Mouse (Mus musculus) heart, postnatal 0 days (tissue): ENCODE data around the gene Pola1. TPM values are rescaled to one million over a fixed set of nuclear protein-coding genes. Genes with fewer than 3 reads are reported as not detected.

Experiments used
- ATAC-seq: fragments of 200-750 bp; cut with Nextera tagmentation; 2 replicates; pipeline ENCODE4 v1.8.0; 2017; ENCODE audit warnings: low read depth, moderate number of reproducible peaks, moderate library complexity; ENCODE audit not compliant: insufficient read depth
- DNase-seq: peaks from one replicate; pipeline ENCODE4 v3.0.0-alpha.2; 2016; ENCODE audit warnings: low spot score
- H3K27ac ChIP-seq: fragments of 300-500 bp; sonication (generic); 2 replicates; pipeline ENCODE4 v1.5.1; 2014; ENCODE audit warnings: low read depth, mild to moderate bottlenecking
- H3K27me3 ChIP-seq: fragments of 300-500 bp; sonication (generic); 2 replicates; pipeline ENCODE4 v1.6.1; 2014; ENCODE audit warnings: low read length, mixed read lengths; ENCODE audit not compliant: control insufficient read depth, insufficient read depth
- H3K36me3 ChIP-seq: fragments of 300-500 bp; sonication (generic); replicated peaks from 2 replicates; pipeline ENCODE4 v1.6.1; 2014; ENCODE audit warnings: low read length, mixed read lengths; ENCODE audit not compliant: control insufficient read depth, insufficient read depth
- H3K4me1 ChIP-seq: fragments of 300-500 bp; sonication (generic); 2 replicates; pipeline ENCODE4 v1.6.1; 2014; ENCODE audit warnings: antibody characterized with exemption; ENCODE audit not compliant: control insufficient read depth, insufficient read depth
- H3K4me2 ChIP-seq: fragments of 300-500 bp; sonication (generic); 2 replicates; pipeline ENCODE4 v1.6.1; 2014; ENCODE audit warnings: low read depth, mild to moderate bottlenecking, low read length, moderate library complexity
- H3K4me3 ChIP-seq: fragments of 300-500 bp; sonication (generic); 2 replicates; pipeline ENCODE4 v1.5.1; 2014; ENCODE audit warnings: low read depth, low read length
- H3K9ac ChIP-seq: fragments of 300-500 bp; sonication (generic); replicated peaks from 2 replicates; pipeline ENCODE4 v1.6.1; 2014; ENCODE audit warnings: low read depth, low read length, mixed read lengths
- H3K9me3 ChIP-seq: fragments of 300-500 bp; sonication (generic); replicated peaks from 2 replicates; pipeline ENCODE4 v1.6.1; 2016; ENCODE audit warnings: low read length; ENCODE audit not compliant: control insufficient read depth
- CTCF ChIP-seq: IDR thresholded peaks from 2 replicates; pipeline ENCODE4 v1.5.1; 2016; ENCODE audit warnings: antibody characterized with exemption, control low read depth, low read depth
- EP300 ChIP-seq: IDR thresholded peaks from 2 replicates; pipeline ENCODE4 v1.6.1; 2016; ENCODE audit warnings: antibody characterized with exemption, low read depth
- WGBS: fragments of 180-500 bp; shearing (Covaris S2); extraction: QIAGEN DNeasy Blood & Tissue Kit; methylation state at CpG from one replicate; pipeline ENCODE4 v1.1.7; 2014; 5-methylcytosine and 5-hydroxymethylcytosine counted together
- polyA plus RNA-seq: library from polyadenylated mRNA; unstranded; fragments of >200 nt; fragmentation: Nextera tagmentation; extraction: Ambion mirVana; gene quantifications from 2 replicates; pipeline ENCODE4 v1.2.1, GENCODE M21; 2015
- total RNA-seq: library from RNA; depleted of rRNA; stranded (reverse); fragments of >200 nt; gene quantifications from 2 replicates; pipeline ENCODE4 v1.2.3, GENCODE M21; 2014; ENCODE audit warnings: low replicate concordance

Pola1 gene
- total and polyA plus RNA-seq, 2 experiments from 2014 or later: 2.5 to 4.7 TPM

DNA sequence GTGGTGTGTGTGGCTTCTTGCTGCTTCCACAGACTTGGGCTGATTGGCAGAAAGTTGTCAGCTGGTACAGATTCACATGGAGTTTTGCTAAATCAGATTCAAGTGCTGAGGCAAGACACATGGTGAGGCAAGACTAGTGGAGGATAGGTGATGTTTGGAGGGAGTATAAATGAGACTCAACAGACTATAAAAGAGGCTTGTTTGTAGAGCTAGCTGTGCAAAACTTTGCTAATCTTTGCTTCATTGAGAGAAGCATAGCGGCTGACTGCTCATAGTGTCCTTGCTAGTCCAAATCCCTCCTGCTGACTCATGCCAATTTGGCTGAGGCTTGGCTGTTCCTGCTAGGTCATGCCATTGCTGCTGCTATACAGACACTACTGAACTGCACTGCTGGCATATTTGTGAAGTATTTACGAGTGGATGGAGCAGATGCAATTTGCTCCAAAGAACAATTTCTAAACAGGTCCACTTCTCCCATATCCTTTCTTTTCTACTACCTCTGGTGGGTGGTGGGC, 3.0 kb upstream of the Pola1 start:
- Histone ChIP-seq H3K36me3 (no peaks in the 10 kb centered on the region), H3K4me1 (no peaks in the 10 kb centered on the region), H3K4me2 (no peak overlapping the region), H3K4me3 (no peak overlapping the region), H3K27ac (no peak overlapping the region), H3K9me3 (no peaks in the 10 kb centered on the region), H3K9ac (no peak overlapping the region), H3K27me3 (no peaks in the 10 kb centered on the region)
- WGBS: 60% methylated on average over 2 of the region's 2 CpGs
- DNase-seq (no peak), ATAC-seq (no peak)
- TF ChIP-seq EP300 (no peak), CTCF (no peak)

DNA sequence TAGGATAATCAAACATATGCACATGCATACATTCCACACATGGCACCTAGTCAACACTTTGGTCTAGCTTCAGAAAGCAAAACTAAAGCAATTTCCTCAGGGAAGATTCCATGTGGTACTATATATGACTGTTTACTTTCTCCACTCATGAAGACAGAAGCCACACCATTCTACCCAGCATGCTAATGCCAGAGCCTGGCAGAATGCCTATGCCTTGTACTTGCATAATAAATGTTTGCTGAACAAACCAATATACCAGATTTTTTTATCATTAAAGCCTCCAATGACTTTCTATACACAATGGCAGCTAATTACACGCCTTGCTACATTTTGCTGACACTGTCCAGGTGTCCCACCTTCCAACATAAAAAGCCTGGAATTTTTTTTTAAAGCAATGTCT, 1.7 kb downstream of the Pola1 start:
- Histone ChIP-seq H3K4me3 (no peak overlapping the region), H3K9ac (no peak overlapping the region), H3K4me1 (no peaks in the 10 kb centered on the region), H3K9me3 (no peaks in the 10 kb centered on the region), H3K36me3 (no peaks in the 10 kb centered on the region), H3K27me3 (no peaks in the 10 kb centered on the region), H3K27ac (no peak overlapping the region), H3K4me2 (no peak overlapping the region; the same call in 1 of the 2 replicates)
- no peak for TF ChIP-seq CTCF
- TF ChIP-seq EP300: no peak
- ATAC-seq (no peak), DNase-seq (no peak)
- 29% methylated on average over 1 of the region's 1 CpGs for WGBS

DNA sequence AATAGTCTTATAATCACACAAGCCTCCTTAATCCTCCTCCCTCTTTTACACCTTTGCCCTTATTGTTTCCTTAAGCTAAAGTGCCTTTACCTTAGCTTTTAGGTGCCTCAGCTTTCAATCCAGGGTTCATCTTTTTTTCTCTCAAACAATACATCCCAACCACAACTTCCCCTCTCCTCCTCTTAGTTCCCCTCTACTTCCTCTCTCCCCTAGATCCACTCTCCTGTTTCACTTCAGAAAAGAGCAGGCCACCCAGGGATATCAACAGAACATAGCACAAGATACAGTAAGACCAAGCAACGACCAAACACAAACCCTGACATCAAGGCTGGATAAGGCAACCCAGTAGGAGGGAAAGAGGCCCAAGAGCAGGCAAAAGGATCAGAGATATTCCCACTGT, 29.7 kb downstream of the Pola1 start:
- no peak overlapping the region for H3K27ac ChIP-seq
- ATAC-seq: no peak
- no peak overlapping the region for H3K4me2 ChIP-seq
- H3K4me3 ChIP-seq: no peak overlapping the region
- no peaks in the 10 kb centered on the region for H3K27me3 ChIP-seq
- no peak for DNase-seq
- H3K4me1 ChIP-seq: no peaks in the 10 kb centered on the region
- no peaks in the 10 kb centered on the region for H3K36me3 ChIP-seq
- 53% methylated on average over 1 of the region's 1 CpGs for WGBS
- H3K9ac ChIP-seq: no peak overlapping the region
- TF ChIP-seq CTCF (no peak), EP300 (no peak)
- no peaks in the 10 kb centered on the region for H3K9me3 ChIP-seq

DNA sequence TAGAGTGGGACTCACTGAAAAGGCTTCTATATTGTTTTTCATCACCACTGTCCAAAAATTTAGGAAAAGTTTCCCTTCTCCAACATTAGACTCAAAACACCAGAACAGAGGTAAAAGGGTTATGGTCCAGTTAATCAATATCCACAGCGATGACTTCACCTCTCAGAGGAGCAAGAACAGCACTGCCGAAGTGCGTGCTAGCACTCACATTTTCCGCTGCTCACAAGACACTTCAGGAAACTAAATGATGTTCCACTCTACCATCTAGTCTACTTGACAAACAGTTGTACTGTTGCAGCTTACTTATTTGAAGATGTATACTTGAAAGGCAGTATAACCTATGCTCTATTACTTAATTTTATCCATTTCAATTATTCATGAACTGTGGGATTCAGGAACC, 37.7 kb downstream of the Pola1 start:
- no peak for ATAC-seq

DNA sequence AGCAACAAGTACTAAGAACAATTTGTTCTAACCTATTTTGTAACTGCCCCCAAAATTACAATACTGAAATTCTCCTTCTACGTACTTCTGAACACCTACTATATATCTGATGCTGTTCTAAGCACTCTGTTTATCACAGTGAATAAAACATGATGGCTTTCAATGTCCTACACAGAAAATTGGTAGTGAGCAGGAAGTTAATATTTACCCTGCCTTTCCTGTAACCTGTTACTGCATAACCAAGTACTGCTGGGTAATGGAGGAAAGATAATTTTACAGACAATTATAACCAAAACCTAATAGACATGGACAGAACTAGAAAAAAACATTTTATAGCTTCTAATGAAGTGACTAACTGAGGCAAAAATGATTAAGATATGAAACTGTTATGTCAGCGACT, 51.0 kb downstream of the Pola1 start:
- no peaks in the 10 kb centered on the region for H3K36me3 ChIP-seq
- no peak overlapping the region for H3K4me2 ChIP-seq
- H3K27me3 ChIP-seq: no peaks in the 10 kb centered on the region
- no peaks in the 10 kb centered on the region for H3K4me1 ChIP-seq
- no peak for DNase-seq
- no peak overlapping the region for H3K9ac ChIP-seq
- 86% methylated on average over 2 of the region's 2 CpGs for WGBS
- no peak for ATAC-seq
- H3K27ac ChIP-seq: no peak overlapping the region
- H3K9me3 ChIP-seq: no peaks in the 10 kb centered on the region
- no peak overlapping the region for H3K4me3 ChIP-seq
- TF ChIP-seq CTCF (no peak), EP300 (no peak)

More for the DNA sequence above, 37.7 kb downstream of the Pola1 start:
- no peak for DNase-seq
- no peak overlapping the region for H3K4me2 ChIP-seq
- H3K9ac ChIP-seq: no peak overlapping the region
- H3K27me3 ChIP-seq: no peaks in the 10 kb centered on the region
- H3K4me1 ChIP-seq: no peaks in the 10 kb centered on the region
- no peak for TF ChIP-seq EP300
- no peak for TF ChIP-seq CTCF
- no peaks in the 10 kb centered on the region for H3K36me3 ChIP-seq
- no peak overlapping the region for H3K27ac ChIP-seq
- no peaks in the 10 kb centered on the region for H3K9me3 ChIP-seq
- WGBS: 87% methylated on average over 4 of the region's 4 CpGs
- no peak overlapping the region for H3K4me3 ChIP-seq

DNA sequence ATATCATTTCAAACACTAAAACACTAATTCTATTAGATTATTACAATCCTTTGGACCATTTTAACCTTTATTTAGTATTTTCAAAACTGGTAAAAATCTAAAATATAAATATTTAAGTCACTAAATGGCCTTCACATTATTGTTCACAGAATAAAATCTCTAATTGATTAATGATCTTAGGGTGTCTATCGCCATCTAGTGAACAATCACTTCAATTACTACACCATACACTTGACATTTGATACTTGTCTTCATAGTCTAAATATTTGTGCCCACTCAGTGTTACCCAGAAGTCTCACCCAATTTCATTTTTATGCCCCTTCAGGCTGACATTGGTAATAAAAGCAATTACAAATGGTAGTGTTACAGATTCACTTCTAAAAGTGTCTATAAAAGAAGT, 74.8 kb downstream of the Pola1 start:
- Histone ChIP-seq H3K4me2 (no peak overlapping the region), H3K4me1 (no peaks in the 10 kb centered on the region), H3K36me3 (no peaks in the 10 kb centered on the region), H3K27ac (no peak overlapping the region), H3K27me3 (no peaks in the 10 kb centered on the region), H3K9me3 (no peaks in the 10 kb centered on the region), H3K4me3 (no peak overlapping the region), H3K9ac (no peak overlapping the region)
- DNase-seq (no peak), ATAC-seq (no peak)
- TF ChIP-seq CTCF (peak; percentile 30; the same call in 1 of the 2 replicates), EP300 (no peak)
- 14% methylated on average over 1 of the region's 1 CpGs for WGBS
